Mouse (Mus musculus): ENCODE results near the gene Gm28551.

- TF ChIP-seq TAL1 (IDR thresholded peaks at IDR 0.05; ENCODE audit: low read length) (no peak), GATA1 (IDR thresholded peaks at IDR 0.05; ENCODE audit: low read length) (no peak)
Measured at GRCm38 (mm10) chr1:53377731-53378130, 25.3 kb upstream of the Gm28551 start.

Measured in erythroblast, embryonic 14.5 days (primary cell).